Mouse (Mus musculus): ENCODE results near the gene Wdr78. TPM values are rescaled to one million over a fixed set of nuclear protein-coding genes. Genes with fewer than 3 reads are reported as not detected.

Wdr78 gene
- polyA plus RNA-seq, 1 experiment from 2014 or later = 4.9 TPM

Other genes with a start within 250 kb of the Wdr78 start
- 0.58 and 0.76 TPM in 2 replicates for gene Tctex1d1, start 135.9 kb downstream of the Wdr78 start, polyA plus RNA-seq (2014; fragmentation: Nextera tagmentation; extraction: Ambion mirVana)
- gene Insl5, start 87.7 kb downstream of the Wdr78 start, polyA plus RNA-seq (2014; fragmentation: Nextera tagmentation; extraction: Ambion mirVana) = 0.40 TPM in 1 of 2 replicates, not detected in the other
- gene Mier1, start 165 bp downstream of the Wdr78 start, polyA plus RNA-seq (2014; fragmentation: Nextera tagmentation; extraction: Ambion mirVana) = 38.9 and 54.5 TPM in 2 replicates
- 7.2 and 11.8 TPM in 2 replicates for gene Slc35d1, start 100.6 kb upstream of the Wdr78 start, polyA plus RNA-seq (2014; fragmentation: Nextera tagmentation; extraction: Ambion mirVana)
- gene 4921539E11Rik, start 176.3 kb upstream of the Wdr78 start, polyA plus RNA-seq (2014; fragmentation: Nextera tagmentation; extraction: Ambion mirVana) = not detected in 2 replicates
- gene Oma1, start 199.3 kb upstream of the Wdr78 start, polyA plus RNA-seq (2014; fragmentation: Nextera tagmentation; extraction: Ambion mirVana) = 20.2 and 24.3 TPM in 2 replicates